Mouse (Mus musculus) adrenal gland, adult 8-10 months (tissue): ENCODE measurements around the gene Gm6525. TPM values are rescaled to one million over a fixed set of nuclear protein-coding genes. Genes with fewer than 3 reads are reported as not detected.

Source experiments
- DNase-seq: peaks from one replicate; pipeline ENCODE4 v3.0.0; 2022
- total RNA-seq, 4 experiments: library from RNA; stranded (reverse); gene quantifications; 2 replicates each; pipeline ENCODE4 v1.2.4; 2022

Gm6525 gene
- total RNA-seq, 4 experiments from 2014 or later, result not detected

DNA sequence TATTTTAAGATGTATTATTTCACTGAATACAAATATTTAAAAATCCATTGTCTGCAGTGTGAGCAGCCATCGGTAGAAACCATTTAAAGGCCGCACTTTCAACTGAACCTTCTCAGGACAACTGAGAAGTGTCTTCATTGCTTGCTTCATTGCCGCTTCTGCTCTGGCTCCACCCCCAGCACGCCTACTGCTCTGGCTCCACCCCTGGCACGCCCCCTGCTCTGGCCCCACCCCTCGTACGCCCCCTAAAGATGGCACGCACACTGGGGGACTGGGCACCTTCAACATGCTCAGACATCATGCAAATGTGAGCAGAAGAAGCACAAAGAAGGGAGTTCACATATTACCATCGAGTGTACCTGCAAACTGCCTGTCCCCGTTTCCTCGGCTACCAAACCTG, 1.5 kb upstream of the Gm6525 start:
- no peak for DNase-seq

DNA sequence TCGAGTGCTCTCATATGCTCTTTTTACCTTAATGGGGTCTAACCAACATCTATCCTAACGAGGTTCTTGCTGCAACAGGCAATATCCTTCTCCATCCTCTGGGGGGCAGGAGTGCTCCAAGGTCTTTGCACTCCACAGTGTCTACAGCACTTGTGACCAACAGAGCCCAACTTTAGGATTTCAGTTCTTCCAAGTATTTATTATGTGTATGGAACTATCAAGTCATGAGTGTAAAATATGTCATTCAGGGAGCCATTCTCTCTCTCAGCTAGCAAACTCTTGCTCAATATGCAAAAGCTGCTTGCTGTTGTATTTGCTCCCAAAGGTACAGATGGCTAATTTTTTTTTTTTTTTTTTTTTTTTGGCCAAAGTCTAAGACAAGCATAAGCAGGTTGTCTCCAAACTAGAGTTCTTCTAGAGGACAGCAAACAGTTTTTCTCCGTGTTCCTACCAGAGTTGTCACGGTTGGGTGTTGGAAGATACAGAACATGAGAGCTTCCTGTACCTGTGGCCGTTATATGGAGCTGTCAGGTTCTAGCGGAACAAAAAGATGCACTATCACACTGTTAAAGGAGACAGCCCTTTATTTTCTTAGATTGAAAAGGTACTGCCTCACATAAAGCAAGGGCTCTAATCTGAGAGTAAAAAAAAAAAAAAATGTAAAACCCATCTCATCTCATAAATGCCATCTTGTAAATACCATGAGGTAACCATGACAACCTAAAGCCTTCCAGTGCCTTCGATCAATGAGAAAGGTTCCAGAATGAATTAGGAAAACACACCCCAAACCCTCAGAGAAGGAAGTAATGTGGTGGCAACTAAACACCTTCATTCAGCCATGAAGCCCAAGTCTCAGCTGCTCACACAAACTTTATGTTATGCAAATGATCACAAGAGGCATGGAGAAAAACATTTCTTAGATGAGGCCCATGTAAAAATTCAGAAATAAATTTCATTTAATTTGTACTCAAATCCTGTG, 1.7 kb downstream of the Gm6525 start:
- peak; percentile 57 for DNase-seq

DNA sequence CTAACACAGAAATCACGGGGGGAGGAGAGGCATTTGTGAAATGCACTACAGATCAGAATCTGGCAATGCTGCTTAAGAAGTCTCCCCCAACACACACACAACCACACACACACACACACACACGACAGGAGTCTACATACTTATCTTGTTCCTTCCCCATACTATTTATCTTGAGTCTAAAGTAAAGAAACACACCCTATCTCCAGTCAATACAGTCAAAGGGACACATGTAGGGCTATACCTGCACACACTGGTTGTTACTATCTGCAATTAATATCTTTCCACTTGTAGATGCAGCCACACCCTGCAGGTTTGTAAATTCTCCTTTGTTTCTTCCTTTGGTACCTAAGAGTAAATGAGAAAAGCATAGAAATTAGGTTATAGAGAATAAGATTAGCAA, 3.9 kb downstream of the Gm6525 start:
- DNase-seq, result no peak

DNA sequence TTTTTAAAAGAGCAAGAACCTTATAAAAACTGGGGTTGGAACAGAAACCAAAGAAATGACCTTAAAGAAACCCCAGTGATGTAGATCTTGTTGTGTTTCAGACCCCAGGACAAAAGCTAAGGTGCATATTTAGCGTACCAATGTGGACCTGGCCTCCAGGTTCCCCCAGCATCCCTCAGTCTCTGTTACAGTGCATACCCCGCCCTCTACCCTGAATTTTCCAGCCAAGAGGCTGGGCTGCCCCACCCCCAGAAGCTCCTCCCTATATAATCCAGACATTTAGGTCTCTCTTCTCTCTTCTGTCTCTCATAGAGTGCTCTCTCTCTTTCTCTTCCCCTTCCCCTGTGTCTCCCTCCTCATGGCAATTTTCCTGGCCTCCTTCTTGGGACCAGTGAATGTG, 6.4 kb downstream of the Gm6525 start:
- no peak for DNase-seq

DNA sequence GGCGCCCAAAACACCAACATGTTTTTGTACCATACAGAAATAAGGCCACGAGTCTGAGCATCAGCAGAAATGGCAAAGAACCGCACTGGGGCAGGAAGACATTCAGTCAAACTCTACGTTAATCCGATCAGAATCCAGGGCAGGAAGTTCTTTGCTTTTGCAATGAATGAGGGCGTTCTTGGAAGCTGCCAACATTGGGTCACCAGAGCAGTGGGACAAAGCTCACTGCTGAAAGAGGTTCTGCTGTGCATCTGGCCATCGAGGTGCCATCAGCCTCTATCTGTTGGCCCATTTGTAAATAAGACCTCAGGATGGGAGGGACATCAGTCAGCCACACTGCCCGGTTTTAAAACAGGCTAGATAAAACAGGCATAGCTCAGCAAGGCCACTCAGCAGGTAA, 7.2 kb downstream of the Gm6525 start:
- no peak for DNase-seq

DNA sequence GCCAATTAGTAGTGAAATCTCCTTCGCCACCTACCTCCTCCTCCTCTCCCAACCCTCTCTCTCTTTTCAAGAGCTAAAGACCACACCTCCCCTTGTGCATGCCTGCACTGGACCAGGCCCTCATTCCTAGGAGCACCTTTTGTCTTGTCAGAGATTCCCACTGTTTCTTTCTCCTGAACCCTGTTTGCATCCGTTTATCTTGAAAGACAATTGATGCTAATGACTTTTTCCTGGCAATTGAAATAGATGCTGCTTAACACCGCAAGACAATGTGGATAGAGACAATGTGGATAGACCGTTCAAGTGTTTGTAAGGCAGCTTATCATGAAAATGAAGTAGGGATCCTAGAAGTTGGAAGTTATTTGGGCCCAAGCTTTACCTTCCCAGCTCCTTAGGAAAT, 7.8 kb downstream of the Gm6525 start:
- no peak for DNase-seq

DNA sequence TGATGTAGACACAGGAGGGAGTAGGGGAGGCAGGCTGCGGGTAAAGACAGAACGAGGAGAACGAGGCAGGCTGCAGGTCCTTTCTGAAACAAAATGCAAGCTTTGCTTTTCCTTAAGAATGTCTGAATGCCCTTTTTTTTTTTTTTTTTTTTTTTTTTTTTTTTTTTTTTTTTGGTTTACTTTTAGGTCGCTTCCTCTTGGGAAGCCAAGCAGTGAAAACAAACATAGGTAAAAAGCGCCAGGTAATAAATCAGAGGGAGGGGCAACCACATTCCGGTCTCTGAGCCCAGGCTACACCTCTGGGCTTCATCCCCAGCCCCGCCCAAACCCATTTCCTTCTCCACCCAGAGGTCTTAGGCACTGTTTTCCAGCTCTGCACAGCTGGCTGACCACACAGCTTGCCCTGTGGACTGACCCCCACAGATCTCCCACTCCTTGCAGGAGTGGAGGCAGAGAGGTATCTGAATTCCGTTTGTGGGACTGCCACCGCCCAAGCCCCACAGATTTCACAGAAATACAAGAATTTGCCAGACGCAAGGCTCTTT, 15.8 kb downstream of the Gm6525 start:
- no peak for DNase-seq

DNA sequence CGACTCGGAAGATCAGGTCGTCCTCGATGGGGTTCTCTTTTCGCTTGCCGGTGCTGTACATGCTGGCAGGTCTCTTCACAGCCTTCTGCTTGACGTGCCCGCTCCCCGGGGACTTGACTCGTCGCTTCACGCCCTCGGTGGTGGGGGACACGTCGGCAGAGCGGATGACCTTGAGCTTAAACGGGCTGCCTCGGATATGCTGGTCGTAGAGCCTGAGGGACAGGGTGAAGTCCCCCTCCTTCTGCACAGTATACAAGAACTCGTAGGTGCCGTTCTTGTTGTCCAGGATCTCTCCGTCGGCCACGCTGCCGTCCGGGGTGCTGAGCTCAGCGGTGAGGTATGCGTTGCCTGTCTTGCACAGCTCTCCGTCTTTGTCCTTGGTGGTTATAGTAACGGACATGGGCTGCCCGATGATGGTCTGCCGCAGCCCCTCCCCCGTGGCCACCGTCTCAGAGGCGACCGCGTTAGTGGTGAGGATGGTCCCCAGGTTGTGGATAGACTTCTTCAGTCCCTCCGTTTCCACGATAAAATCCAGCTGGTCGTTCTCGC, 16.7 kb downstream of the Gm6525 start:
- peak; percentile 53 for DNase-seq

DNA sequence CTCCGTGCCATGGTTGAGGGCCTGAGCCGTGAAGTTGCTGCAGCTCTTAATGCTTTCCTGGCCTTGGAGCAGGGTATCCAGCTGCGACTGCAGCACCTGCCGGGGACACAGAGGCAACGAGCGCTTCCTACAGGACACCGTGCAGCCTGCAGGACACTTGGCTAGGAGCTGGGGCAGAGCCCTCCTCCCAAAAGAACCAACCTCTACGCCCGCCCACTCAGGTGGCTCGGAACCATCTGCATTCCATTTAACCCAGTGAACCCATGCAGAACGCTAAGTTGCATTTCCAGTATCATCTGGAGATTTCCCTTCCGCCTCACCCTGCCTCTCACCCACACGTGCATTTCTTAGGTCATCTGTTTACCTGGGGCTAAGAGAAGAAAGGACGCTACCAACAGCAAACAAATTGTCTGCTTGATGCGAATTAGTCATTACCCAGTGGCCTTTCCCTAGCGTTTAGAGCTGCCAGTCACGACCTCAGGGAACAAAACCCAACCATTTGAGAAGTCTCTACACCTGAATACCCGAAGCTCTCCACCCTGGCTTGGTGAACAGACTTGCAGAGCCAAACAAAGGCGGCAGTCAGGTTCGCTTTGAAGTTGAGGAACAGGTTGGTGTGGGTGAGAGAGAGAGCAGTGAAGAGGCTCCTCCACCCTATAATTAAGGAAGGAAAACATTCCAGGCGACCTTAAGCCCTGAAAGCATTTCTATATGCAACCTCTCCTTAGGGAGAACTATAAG, 17.4 kb downstream of the Gm6525 start:
- DNase-seq, result no peak

DNA sequence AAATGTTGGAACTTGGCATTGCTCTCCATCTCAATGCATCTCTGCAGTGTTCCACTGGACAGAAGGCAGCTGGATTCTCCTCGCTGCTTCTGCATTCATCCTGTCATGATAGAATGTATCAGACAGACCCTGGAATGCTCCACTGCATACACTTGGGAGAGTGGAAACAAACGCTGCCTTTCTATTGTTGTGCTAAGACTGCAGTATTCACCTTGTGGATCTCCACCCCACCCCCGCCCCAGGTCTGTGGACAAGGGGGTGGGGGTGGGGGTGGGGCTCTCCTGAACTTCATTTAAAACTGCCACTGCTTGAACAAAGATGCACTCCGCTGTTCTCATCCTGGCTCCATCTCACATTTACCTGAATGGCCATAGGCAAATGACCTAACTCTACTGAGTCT, 20.0 kb downstream of the Gm6525 start:
- DNase-seq, result no peak

DNA sequence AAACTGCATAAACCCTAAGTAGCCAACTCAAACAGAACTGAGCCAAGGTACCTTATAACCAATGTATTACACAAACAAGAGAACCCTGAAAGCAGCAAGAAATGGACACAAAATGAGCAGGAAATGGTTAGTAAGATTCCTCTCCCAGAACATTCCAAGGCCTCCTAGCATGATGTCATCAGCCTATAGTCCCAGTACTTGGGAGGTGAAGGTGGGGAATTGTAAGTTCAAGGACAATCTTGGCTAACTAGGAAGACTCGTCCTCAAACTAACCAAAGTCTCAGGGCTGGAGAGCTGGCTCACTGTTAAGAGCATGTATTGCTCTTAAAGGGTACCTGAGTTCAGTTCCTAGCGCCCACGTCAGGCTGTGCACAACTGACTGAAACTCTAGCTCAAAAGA, 24.3 kb downstream of the Gm6525 start:
- no peak for DNase-seq

DNA sequence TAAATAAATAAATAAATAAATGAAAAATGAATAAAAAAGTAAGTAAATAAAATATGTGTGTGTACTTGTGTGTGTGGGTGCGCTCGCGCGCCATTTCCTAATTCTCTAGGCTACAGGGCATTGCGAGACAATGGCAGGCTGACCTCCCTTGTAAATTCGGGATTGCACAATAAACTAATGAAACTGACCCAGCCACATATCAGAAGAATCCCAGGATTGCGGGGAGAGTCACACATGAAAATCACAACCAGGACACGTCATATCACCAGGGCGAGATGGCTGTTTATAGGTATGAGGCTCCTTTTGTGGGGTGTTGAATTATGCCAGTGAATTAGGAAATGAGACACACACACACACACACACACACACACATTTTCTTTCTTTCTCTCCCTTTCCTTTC, 25.6 kb downstream of the Gm6525 start:
- DNase-seq, result no peak

DNA sequence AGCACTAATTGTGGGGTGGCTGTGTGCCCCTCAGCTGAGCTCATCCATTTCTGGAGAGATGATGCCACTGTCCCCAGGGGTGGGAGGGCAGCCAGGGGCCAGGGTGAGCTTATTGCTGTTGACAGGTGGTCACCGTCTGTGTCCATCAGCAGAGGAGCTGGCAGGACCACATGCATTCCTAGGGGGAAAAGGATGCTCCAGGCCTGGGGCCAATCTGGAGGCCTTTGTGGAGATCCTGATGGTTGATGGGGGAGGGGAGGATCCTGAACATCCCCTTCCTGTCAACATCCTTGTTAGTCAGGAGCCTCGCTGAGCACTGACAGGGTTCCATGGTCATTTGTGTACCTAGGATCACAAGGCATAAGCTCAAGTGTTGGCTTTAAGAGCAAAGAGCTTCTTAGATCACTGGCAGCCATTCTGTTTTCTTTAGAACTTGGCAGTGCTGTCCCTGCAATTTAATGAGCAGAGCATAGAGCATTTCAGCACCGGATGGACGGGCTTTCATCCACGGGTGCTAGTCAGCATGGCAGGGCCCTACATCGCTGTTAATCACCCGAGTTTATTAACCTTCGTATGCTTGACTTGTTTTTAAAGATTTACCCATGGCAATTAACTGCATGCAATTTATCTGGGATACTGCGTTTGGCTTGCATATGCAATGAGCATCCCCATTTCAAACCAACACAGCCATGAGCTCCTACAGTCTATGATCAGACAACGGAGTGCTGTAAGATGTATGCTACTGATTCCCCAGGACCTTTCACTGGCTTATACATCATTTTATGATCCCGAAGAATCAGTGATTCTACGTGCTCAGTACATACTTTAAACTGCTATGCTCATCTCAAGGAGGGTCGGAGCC, 26.9 kb downstream of the Gm6525 start:
- no peak for DNase-seq

DNA sequence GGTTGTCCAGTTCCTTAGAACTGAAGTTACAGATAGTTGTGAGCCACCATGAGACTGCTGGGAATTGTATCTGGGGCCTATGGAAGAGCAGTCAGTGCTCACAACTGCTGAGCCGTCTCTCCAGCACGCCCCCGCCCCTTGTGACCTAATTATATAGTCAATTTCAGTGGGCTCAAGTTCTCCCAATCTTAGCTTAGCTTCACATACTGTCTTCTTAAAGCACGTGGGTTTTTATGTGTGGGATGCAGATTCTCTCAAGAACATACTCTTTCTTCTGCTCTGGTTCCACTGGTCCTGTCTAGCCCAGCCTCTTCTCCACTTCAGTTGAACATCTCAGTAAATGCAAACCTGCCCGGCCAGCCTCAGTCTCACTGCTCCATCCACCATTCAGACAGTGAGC, 30.7 kb downstream of the Gm6525 start:
- no peak for DNase-seq

DNA sequence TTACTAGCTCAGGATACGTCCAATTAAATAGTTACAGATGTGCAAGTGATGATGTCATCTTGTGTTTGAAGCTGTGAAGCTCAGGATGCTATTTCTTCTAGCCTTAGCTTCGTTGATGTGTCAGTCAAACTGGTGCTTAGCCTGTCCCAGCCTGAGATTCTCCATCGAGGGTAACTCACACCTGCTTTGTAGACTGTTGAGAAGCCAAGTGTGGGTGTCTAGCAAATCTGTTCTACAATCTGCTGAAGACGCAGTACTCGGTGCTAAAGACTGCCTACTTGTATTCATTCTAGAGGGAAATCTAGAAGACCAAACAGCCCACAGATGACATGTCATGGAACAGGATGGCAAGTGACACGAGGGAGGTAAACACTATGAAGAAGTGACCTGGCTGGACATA, 31.7 kb downstream of the Gm6525 start:
- no peak for DNase-seq

DNA sequence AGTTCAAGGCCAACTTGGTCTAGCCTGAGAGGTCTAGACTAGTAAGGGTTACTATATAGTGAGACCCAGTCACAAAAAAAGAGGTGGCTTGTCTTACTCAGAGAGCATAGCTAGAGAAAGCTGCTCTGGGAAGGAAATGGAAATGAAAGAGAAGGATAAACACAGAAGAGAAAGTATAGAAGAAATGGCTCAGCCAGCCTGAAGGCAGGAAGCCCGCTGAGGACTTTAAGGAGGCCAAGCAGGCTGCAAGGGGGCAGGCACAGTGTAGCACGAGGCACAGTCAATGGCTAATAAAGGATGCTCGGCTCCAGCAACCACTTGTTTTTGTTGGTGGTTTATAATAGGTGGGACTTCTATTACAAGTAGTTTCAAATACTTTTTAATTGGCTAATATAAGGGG, 32.2 kb downstream of the Gm6525 start:
- DNase-seq, result no peak

DNA sequence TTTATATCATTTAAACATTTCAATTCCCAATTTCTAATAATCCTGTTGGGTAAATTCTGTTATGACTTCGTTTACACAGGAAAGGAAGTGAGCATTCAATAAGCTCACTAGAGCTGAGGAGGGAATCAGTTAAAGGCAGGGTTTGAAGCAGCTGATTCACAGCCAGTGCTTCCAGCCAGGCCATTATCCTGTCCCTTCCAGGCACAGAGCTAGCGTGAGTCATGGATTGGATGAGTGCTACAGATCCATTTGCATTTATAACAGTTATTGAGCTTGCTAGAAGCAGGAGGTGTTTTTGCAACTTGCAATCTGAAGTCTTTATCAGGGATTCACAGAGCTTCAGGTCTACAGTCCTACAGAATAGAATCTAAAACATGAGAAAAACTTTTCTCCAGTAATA, 33.5 kb downstream of the Gm6525 start:
- no peak for DNase-seq

DNA sequence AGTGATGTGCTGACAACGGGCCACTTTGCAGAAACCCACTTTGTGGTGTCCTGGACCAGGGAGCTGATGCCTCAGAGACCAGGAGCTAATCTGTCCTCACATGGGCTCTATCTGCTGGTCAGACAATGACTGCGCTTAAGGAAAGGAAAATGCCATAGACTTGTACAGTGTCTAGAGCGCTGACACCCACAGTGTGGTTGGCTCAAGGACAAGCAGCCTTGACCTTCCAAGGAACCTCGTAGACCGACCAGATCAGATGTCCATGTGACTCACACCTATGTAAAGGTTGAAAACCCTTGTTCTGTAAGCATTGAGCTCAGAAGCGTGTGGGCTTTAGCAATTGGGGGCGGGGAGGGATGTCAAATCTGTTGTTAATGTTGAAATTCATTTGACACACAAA, 34.6 kb downstream of the Gm6525 start:
- DNase-seq, result no peak

DNA sequence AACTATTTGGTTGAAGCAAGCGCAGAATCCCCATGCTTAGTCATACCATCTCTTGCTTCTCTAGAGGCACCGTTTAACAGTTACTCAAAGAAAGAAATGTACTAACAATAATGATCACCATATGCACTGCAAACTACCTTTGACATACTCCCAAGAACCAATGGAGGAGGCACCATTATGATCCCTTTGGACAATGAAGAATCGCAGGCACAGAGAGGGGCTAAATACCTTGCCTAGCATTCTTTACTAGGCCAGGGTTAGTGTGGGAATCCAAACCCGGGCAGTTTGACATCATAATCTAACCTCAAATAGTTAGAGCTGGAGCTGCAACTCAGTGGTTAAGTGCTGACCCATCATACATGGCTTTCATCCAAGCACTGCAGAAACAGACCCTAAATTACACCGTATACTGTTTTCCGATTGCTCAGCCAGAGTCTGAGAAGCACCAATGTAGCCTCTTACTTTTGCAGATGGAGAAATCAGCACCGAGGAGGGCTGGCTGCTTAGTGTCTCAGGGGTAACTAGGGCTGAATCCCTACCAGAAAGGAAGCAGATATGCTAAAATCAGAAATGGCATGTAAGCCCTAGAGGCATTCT, 35.1 kb downstream of the Gm6525 start:
- DNase-seq, result no peak

DNA sequence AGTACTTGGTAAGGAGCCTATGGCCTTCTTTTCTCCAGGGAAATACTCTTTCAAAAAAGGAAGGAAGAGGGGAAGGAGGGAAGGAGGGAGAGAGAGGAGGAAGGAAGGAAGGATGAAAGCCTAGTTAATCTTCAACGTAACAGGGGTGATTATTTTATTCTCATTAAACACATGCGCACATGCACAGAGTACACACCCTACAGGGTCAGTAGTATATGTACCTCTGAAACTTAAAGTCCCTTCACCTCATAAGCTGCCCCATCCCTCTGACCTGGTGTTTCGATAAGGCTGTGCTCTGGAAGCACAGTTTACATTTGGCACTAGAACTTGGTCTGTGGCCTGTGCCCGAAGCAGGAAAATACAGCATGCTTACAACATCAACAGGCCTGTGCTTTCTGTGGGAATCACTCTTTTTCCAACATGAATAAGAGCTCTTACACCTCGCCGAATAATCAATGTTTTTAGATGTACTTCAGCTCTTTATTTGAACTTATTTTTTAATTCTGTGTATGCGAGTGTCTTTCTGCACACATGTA, 37.5 kb downstream of the Gm6525 start:
- DNase-seq, result no peak

DNA sequence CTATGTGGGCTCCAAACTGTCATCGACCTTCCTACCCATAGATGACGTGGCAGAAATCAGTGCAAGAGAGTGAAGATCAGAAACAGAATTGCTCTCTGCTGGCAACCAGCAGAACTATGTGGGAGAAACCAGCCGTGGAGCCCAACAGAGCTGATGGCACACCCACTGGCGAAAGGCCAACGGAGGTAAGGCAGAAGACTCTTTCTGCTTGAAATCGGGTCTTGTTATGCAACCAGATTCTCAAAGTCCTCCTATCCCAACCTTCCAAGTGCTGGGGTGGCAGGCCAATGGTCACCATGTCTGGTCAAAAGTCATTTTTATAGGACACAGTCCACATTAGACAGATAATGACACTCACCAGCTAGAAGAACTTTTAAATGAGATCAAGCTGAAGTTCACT, 40.6 kb downstream of the Gm6525 start:
- no peak for DNase-seq

DNA sequence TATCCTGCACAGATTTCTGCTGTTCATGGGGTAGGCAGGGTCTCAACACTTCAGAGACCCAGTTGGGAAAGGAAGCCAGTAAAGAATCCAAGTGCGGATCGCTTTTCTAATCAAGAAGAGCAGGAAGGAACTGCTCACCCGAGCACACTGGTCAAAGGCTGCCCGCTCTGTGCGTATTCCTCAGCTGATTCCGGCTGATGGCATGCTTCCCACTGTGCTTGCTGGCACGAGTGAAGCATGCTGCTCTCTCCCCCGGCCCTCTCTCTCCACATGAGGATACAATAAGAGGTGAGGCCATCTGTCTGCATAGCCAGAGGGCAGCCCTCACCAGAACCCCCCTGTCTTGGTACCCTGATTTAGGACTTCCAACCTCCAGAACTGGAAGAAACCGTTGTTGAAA, 41.3 kb downstream of the Gm6525 start:
- DNase-seq, result no peak
